Mouse (Mus musculus): ENCODE results near the gene Gm20481. TPM values are rescaled to one million over a fixed set of nuclear protein-coding genes. Genes with fewer than 3 reads are reported as not detected.

Gm20481 gene
- polyA plus RNA-seq, 1 experiment, result not detected

DNA sequence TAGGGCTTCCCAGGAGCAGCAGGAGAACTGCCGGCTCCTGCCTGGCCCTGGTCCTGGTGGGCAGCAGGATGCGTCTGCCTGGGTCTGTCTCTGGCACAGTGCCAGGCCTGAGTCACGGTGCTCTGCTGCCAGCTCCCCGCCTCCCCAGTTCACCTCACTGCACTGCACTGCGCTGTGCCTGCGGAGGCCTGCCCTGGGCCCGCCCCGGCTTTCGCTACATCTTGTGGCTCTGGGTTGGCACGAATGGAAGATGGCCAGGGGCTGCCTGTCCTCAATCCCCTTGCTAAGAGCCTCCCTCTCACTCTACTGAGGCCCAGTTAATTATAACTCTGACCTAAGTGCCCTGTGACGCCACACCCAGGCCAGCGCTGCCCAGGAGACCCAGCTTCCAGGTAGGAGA lies 46.7 kb downstream of the Gm20481 start, which contains the start of gene Vwa7:
Gene Vwa7, plus strand, starts transcription at position 204 of the 400 bp plus-strand sequence.
- H3K9ac ChIP-seq (ENCODE audit: low read depth, poor library complexity, severe bottlenecking), result no peak within 1 kb of the TSS
- H3K4me1 ChIP-seq (ENCODE audit: control insufficient read depth, insufficient read depth, low read length), result no peaks in the 10 kb centered on the region
- H3K27ac ChIP-seq (ENCODE audit: insufficient read depth, low read length), result no peak within 1 kb of the TSS

DNA sequence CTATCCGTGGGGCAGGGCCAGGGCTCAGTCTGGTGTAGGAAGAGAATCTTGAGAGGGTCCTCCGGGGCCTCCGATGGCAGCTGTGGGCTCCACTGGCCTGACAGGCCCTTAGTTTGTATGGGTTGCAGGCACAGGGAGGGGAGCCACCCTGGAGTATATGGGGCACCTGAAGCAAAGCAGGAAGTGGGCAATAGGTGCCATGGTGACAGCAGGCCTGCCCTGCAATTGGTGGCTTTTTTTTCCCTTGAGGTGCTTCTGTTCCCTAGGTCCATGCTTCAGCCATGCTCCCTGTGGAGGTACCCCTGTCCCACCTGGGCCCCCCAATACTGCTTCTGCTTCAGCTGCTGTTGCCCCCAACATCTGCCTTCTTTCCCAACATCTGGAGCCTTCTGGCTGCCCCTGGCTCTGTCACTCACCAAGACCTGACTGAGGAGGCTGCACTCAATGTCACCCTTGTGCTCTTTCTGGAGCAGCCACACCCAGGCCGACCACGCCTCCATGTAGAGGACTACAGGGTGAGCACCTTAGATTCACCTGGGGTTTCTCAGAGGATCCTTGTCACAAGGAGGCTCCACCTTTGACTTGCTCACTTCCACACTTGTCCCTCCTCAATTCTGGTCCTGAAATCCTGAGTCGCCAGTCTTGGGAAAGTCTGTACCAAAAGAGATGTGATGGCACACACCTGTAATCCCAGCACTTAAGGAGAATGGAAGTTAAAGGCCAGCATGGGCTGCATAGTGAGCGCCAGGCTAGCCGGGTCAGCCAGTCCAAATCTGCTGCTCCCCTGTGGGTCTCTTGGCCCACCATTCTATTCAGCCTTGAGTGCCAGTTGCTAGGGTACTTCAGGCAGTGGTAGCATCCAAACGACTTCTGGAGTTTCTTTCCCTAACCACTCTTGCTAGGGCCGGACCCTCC lies 47.3 kb downstream of the Gm20481 start:
- no peak overlapping the region for H3K4me3 ChIP-seq (ENCODE audit: low read depth, low read length)
- no peak for TF ChIP-seq CTCF (IDR thresholded peaks at IDR 0.05; ENCODE audit: low read depth, low read length)
- no peak for TF ChIP-seq EP300 (IDR thresholded peaks at IDR 0.05; ENCODE audit: insufficient read depth, low read depth, low read length)
- no peak for TF ChIP-seq POLR2A (IDR thresholded peaks at IDR 0.05; ENCODE audit: insufficient read depth, low read length)
- H3K27me3 ChIP-seq (ENCODE audit: control insufficient read depth, insufficient read depth, low read length, poor library complexity, severe bottlenecking), result no peaks in the 10 kb centered on the region
- H3K9me3 ChIP-seq (replicated peaks; ENCODE audit: control insufficient read depth, insufficient read depth, low read length, poor library complexity, severe bottlenecking), result no peaks in the 10 kb centered on the region
- H3K9ac ChIP-seq (ENCODE audit: low read depth, poor library complexity, severe bottlenecking), result no peak overlapping the region
- no peak overlapping the region for H3K27ac ChIP-seq (ENCODE audit: insufficient read depth, low read length)
- no peaks in the 10 kb centered on the region for H3K4me1 ChIP-seq (ENCODE audit: control insufficient read depth, insufficient read depth, low read length)
- H3K36me3 ChIP-seq (ENCODE audit: control insufficient read depth, insufficient read depth, low read length, poor library complexity, severe bottlenecking), result peaks cover 31% of the 10 kb centered on the region

More for the DNA sequence above, 46.7 kb downstream of the Gm20481 start, which contains the start of gene Vwa7:
- no peak for TF ChIP-seq POLR2A (IDR thresholded peaks at IDR 0.05; ENCODE audit: insufficient read depth, low read length)
- TF ChIP-seq EP300 (IDR thresholded peaks at IDR 0.05; ENCODE audit: insufficient read depth, low read depth, low read length), result no peak
- no peak for TF ChIP-seq CTCF (IDR thresholded peaks at IDR 0.05; ENCODE audit: low read depth, low read length)
- no peaks in the 10 kb centered on the region for H3K9me3 ChIP-seq (replicated peaks; ENCODE audit: control insufficient read depth, insufficient read depth, low read length, poor library complexity, severe bottlenecking)
- H3K27me3 ChIP-seq (ENCODE audit: control insufficient read depth, insufficient read depth, low read length, poor library complexity, severe bottlenecking), result no peaks in the 10 kb centered on the region
- peaks cover 38% of the 10 kb centered on the region for H3K36me3 ChIP-seq (ENCODE audit: control insufficient read depth, insufficient read depth, low read length, poor library complexity, severe bottlenecking)
- no peak within 1 kb of the TSS for H3K4me3 ChIP-seq (ENCODE audit: low read depth, low read length)

DNA sequence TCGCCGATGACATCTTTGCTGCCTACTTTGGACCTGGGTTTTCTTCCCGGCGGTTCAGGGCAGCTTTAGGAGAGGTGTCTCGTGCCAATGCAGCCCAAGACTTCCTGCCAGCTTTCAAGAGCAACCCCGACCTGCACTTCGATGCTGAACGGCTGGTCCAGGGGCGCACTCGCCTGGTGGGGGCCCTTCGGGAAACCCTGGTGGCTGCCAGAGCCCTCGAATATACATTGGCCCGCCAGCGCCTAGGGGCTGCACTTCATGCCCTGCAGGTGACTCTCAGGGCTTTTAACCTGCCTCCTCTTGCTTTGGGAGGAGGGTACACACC lies 48.0 kb downstream of the Gm20481 start:
- peaks cover 2% of the 10 kb centered on the region for H3K4me1 ChIP-seq (ENCODE audit: control insufficient read depth, insufficient read depth, low read length)
- no peak overlapping the region for H3K4me3 ChIP-seq (ENCODE audit: low read depth, low read length)
- peaks cover 25% of the 10 kb centered on the region for H3K36me3 ChIP-seq (ENCODE audit: control insufficient read depth, insufficient read depth, low read length, poor library complexity, severe bottlenecking)
- no peaks in the 10 kb centered on the region for H3K9me3 ChIP-seq (replicated peaks; ENCODE audit: control insufficient read depth, insufficient read depth, low read length, poor library complexity, severe bottlenecking)
- no peak overlapping the region for H3K27ac ChIP-seq (ENCODE audit: insufficient read depth, low read length)
- H3K27me3 ChIP-seq (ENCODE audit: control insufficient read depth, insufficient read depth, low read length, poor library complexity, severe bottlenecking), result no peaks in the 10 kb centered on the region
- TF ChIP-seq EP300 (IDR thresholded peaks at IDR 0.05; ENCODE audit: insufficient read depth, low read depth, low read length) (no peak), CTCF (IDR thresholded peaks at IDR 0.05; ENCODE audit: low read depth, low read length) (no peak), POLR2A (IDR thresholded peaks at IDR 0.05; ENCODE audit: insufficient read depth, low read length) (no peak)
- H3K9ac ChIP-seq (ENCODE audit: low read depth, poor library complexity, severe bottlenecking), result no peak overlapping the region

DNA sequence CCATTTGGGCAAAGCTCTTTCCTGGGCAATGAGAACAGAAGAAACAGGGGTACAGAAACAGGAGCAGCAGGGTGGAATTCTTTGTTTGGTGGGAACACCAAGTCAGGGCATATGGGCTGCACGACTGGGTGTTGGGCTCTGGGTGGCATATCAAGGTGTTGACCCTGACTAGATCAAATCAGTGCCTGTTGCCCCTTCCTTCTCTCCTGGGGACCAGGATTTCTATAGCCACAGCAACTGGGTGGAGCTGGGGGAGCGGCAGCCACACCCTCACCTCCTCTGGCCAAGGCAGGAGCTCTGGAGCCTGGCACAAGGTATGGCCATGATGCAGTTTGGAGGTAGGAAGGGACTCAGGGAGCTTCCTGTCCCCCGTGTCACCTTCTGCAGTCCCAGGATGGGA lies 48.5 kb downstream of the Gm20481 start:
- Histone ChIP-seq H3K4me3 (ENCODE audit: low read depth, low read length) (no peak overlapping the region), H3K9me3 (replicated peaks; ENCODE audit: control insufficient read depth, insufficient read depth, low read length, poor library complexity, severe bottlenecking) (no peaks in the 10 kb centered on the region), H3K4me1 (ENCODE audit: control insufficient read depth, insufficient read depth, low read length) (peaks cover 3% of the 10 kb centered on the region), H3K27ac (ENCODE audit: insufficient read depth, low read length) (no peak overlapping the region), H3K9ac (ENCODE audit: low read depth, poor library complexity, severe bottlenecking) (no peak overlapping the region), H3K36me3 (ENCODE audit: control insufficient read depth, insufficient read depth, low read length, poor library complexity, severe bottlenecking) (peaks cover 21% of the 10 kb centered on the region), H3K27me3 (ENCODE audit: control insufficient read depth, insufficient read depth, low read length, poor library complexity, severe bottlenecking) (no peaks in the 10 kb centered on the region)
- TF ChIP-seq EP300 (IDR thresholded peaks at IDR 0.05; ENCODE audit: insufficient read depth, low read depth, low read length) (no peak), POLR2A (IDR thresholded peaks at IDR 0.05; ENCODE audit: insufficient read depth, low read length) (no peak), CTCF (IDR thresholded peaks at IDR 0.05; ENCODE audit: low read depth, low read length) (no peak)

DNA sequence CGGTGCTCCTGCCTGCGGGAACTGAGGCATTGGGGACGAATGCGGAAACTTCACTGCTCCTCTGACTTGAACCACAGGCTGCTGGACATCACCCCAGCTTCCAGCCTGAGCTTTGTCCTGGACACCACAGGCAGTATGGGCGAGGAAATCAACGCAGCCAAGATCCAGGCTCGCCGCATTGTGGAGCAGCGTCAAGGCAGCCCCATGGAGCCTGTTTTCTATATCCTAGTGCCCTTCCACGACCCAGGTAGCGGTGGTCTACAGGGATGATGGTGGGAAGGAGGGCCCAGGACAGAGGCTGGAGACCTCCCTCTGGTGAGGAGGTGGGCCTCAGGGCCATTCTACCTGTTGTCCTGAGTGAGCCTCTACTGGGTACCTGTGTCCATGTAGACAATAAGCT lies 50.2 kb downstream of the Gm20481 start:
- TF ChIP-seq POLR2A (IDR thresholded peaks at IDR 0.05; ENCODE audit: insufficient read depth, low read length) (no peak), EP300 (IDR thresholded peaks at IDR 0.05; ENCODE audit: insufficient read depth, low read depth, low read length) (no peak), CTCF (IDR thresholded peaks at IDR 0.05; ENCODE audit: low read depth, low read length) (no peak)

DNA sequence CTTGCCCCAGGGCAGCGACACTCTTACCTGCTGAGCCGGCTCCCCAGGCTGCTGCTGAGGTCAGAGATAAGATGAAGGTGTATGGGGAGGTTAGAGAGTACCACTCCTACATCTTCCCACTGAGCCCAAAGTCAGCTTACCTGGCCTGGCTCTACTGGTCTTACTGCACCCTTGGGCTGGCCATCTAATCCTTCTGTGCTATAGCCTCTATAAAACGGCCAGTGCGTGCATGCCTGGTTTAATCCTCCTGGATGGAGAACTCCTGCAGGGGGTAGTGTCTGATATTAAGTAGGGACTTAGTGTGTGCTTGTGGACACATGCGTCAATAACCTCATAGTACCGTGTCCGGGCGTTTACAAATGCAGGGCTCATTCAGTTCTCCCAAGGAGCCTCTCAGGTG lies 50.8 kb downstream of the Gm20481 start:
- H3K4me3 ChIP-seq (ENCODE audit: low read depth, low read length), result no peak overlapping the region
- peaks cover 4% of the 10 kb centered on the region; the same call in 1 of the 2 replicates for H3K36me3 ChIP-seq (ENCODE audit: control insufficient read depth, insufficient read depth, low read length, poor library complexity, severe bottlenecking)
- H3K27ac ChIP-seq (ENCODE audit: insufficient read depth, low read length), result no peak overlapping the region
- no peak overlapping the region for H3K9ac ChIP-seq (ENCODE audit: low read depth, poor library complexity, severe bottlenecking)
- peaks cover 3% of the 10 kb centered on the region for H3K4me1 ChIP-seq (ENCODE audit: control insufficient read depth, insufficient read depth, low read length)
- TF ChIP-seq EP300 (IDR thresholded peaks at IDR 0.05; ENCODE audit: insufficient read depth, low read depth, low read length), result no peak
- TF ChIP-seq POLR2A (IDR thresholded peaks at IDR 0.05; ENCODE audit: insufficient read depth, low read length), result no peak
- no peak for TF ChIP-seq CTCF (IDR thresholded peaks at IDR 0.05; ENCODE audit: low read depth, low read length)
- H3K9me3 ChIP-seq (replicated peaks; ENCODE audit: control insufficient read depth, insufficient read depth, low read length, poor library complexity, severe bottlenecking), result no peaks in the 10 kb centered on the region
- no peaks in the 10 kb centered on the region for H3K27me3 ChIP-seq (ENCODE audit: control insufficient read depth, insufficient read depth, low read length, poor library complexity, severe bottlenecking)

More for the DNA sequence above, 50.2 kb downstream of the Gm20481 start:
- Histone ChIP-seq H3K36me3 (ENCODE audit: control insufficient read depth, insufficient read depth, low read length, poor library complexity, severe bottlenecking) (peaks cover 10% of the 10 kb centered on the region), H3K9me3 (replicated peaks; ENCODE audit: control insufficient read depth, insufficient read depth, low read length, poor library complexity, severe bottlenecking) (no peaks in the 10 kb centered on the region), H3K27me3 (ENCODE audit: control insufficient read depth, insufficient read depth, low read length, poor library complexity, severe bottlenecking) (no peaks in the 10 kb centered on the region), H3K4me3 (ENCODE audit: low read depth, low read length) (no peak overlapping the region), H3K27ac (ENCODE audit: insufficient read depth, low read length) (no peak overlapping the region), H3K4me1 (ENCODE audit: control insufficient read depth, insufficient read depth, low read length) (peaks cover 3% of the 10 kb centered on the region), H3K9ac (ENCODE audit: low read depth, poor library complexity, severe bottlenecking) (no peak overlapping the region)

Measured in ES-Bruce4 (cell line).